Mouse (Mus musculus) heart, postnatal 0 days (tissue): ENCODE measurements at regions not wholly inside any gene's neighbourhood (a gene's known extent, or its start where the extent isn't known, plus 50 kb on each side); places are given as distances from the start of the nearest gene placed in this dataset.

ENCODE experiments used
- CTCF ChIP-seq: IDR thresholded peaks from 2 replicates; pipeline ENCODE4 v1.5.1; 2016; ENCODE audit warnings: antibody characterized with exemption, control low read depth, low read depth
- EP300 ChIP-seq: IDR thresholded peaks from 2 replicates; pipeline ENCODE4 v1.6.1; 2016; ENCODE audit warnings: antibody characterized with exemption, low read depth

GRCm38 (mm10) chr10:45763160-45763955 lies 185.7 kb downstream of the Hace1 start:
- TF ChIP-seq CTCF (no peak), EP300 (no peak)
